Comparison of ENCODE assay signal across 12 mouse cellular contexts in the genomic region with DNA sequence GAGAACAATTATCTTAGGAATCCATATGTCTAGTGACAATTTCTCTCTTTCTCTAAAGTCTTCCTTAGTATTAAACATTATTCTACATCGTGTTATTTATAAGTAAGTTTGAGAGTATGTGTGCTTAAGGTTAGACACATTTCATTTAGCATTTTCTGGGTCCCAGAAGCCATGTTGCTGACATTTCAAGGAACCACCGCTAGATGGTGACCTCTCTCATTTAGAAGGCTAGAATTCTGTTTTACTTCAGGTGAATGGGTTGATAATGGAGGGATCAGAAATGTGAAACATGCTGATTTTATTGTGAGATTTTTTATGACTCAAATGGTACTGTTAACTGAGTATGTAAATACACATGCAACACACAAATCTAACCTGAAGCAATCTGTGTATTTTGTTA.
A peak's percentile ranks its signal among the peaks of the same experiment; 100 is the strongest.
DNase-seq lines count a peak whose midpoint lies in the region; ATAC-seq and TF ChIP-seq lines count a peak whose summit lies in the region.
"Had no signal": no experiment of that assay in that cellular context is flagged by ENCODE, and none has a peak within 500 bp of the region (broad histone marks: within the 10 kb centered on the region; RNA-seq: fewer than 3 reads in every experiment).

No protein-coding gene starts in this region.

- no peak overlapping the region for H3K27ac ChIP-seq in kidney, embryonic 16.5 days (ENCODE audit: low read length)
- H3K27ac ChIP-seq in stomach, postnatal 0 days (replicated peaks), result no peak overlapping the region
- H3K27ac ChIP-seq in forebrain, embryonic 15.5 days (replicated peaks), result no peak overlapping the region
- H3K27ac ChIP-seq: limb, embryonic 10.5 days; midbrain, embryonic 12.5 days had no signal

- peak; percentile 11 for DNase-seq in adrenal gland, postnatal 10 days
- DNase-seq in adrenal gland, postnatal 14 days, result no peak
- peak; percentile 15 for DNase-seq in kidney, adult 9 months
- DNase-seq in thymus, postnatal 0 days (ENCODE audit: low spot score), result peak; percentile 9
- DNase-seq in thymus, postnatal 10 days (ENCODE audit: low spot score in 2 of 2), result no peak
- no peak for DNase-seq in stomach, postnatal 0 days (ENCODE audit: low spot score)
- DNase-seq: heart, postnatal 36 days had no signal

- peak; percentile 71 for TF ChIP-seq CTCF in stomach, postnatal 0 days (IDR thresholded peaks at IDR 0.05; ENCODE audit: low read depth)

- H3K9ac ChIP-seq in kidney, embryonic 16.5 days (replicated peaks; ENCODE audit: low read length), result no peak overlapping the region
- no peak overlapping the region for H3K9ac ChIP-seq in stomach, postnatal 0 days (ENCODE audit: low read length)
- H3K9ac ChIP-seq in forebrain, embryonic 15.5 days (replicated peaks), result no peak overlapping the region
- H3K9ac ChIP-seq: midbrain, embryonic 12.5 days had no signal

- H3K4me3 ChIP-seq in kidney, embryonic 16.5 days (ENCODE audit: low read length), result no peak overlapping the region
- no peak overlapping the region for H3K4me3 ChIP-seq in stomach, postnatal 0 days (ENCODE audit: low read depth, low read length)
- H3K4me3 ChIP-seq in forebrain, embryonic 15.5 days, result no peak overlapping the region
- H3K4me3 ChIP-seq: erythroblast, embryonic 14.5 days; limb, embryonic 10.5 days; midbrain, embryonic 12.5 days had no signal

- H3K27me3 ChIP-seq in kidney, embryonic 16.5 days (ENCODE audit: insufficient read depth, low read length), result no peaks in the 10 kb centered on the region
- H3K27me3 ChIP-seq in stomach, postnatal 0 days (ENCODE audit: control insufficient read depth, insufficient read depth, low read length), result no peaks in the 10 kb centered on the region
- no peaks in the 10 kb centered on the region for H3K27me3 ChIP-seq in forebrain, embryonic 15.5 days
- H3K27me3 ChIP-seq: midbrain, embryonic 12.5 days had no signal

- H3K36me3 ChIP-seq in kidney, embryonic 16.5 days (ENCODE audit: insufficient read depth, low read length), result no peaks in the 10 kb centered on the region
- H3K36me3 ChIP-seq in stomach, postnatal 0 days (ENCODE audit: control insufficient read depth, insufficient read depth, low read length), result no peaks in the 10 kb centered on the region
- no peaks in the 10 kb centered on the region for H3K36me3 ChIP-seq in forebrain, embryonic 15.5 days
- H3K36me3 ChIP-seq: limb, embryonic 10.5 days; midbrain, embryonic 12.5 days had no signal

- ATAC-seq in kidney, embryonic 16.5 days (ENCODE audit: low FRiP score, low TSS enrichment), result no peak
- ATAC-seq in stomach, postnatal 0 days (ENCODE audit: low FRiP score, low TSS enrichment), result no peak
- ATAC-seq in forebrain, embryonic 15.5 days (replicated peaks), result no peak

- WGBS in kidney, embryonic 16.5 days, result 13% methylated on average over 2 of the region's 2 CpGs
- WGBS in stomach, postnatal 0 days, result 9% methylated on average over 2 of the region's 2 CpGs
- 4% methylated on average over 2 of the region's 2 CpGs for WGBS in forebrain, embryonic 15.5 days

- no peaks in the 10 kb centered on the region for H3K4me1 ChIP-seq in kidney, embryonic 16.5 days (ENCODE audit: insufficient read depth, low read length)
- H3K4me1 ChIP-seq in stomach, postnatal 0 days (replicated peaks; ENCODE audit: control insufficient read depth, insufficient read depth), result no peaks in the 10 kb centered on the region
- H3K4me1 ChIP-seq in forebrain, embryonic 15.5 days, result no peaks in the 10 kb centered on the region
- H3K4me1 ChIP-seq: limb, embryonic 10.5 days; midbrain, embryonic 12.5 days had no signal

- no peak for TF ChIP-seq EP300 in stomach, postnatal 0 days (optimal IDR thresholded peaks at IDR 0.05)

- no peaks in the 10 kb centered on the region for H3K9me3 ChIP-seq in kidney, embryonic 16.5 days (ENCODE audit: low read length)
- H3K9me3 ChIP-seq in stomach, postnatal 0 days (ENCODE audit: control insufficient read depth, low read length), result no peaks in the 10 kb centered on the region
- H3K9me3 ChIP-seq in forebrain, embryonic 15.5 days, result no peaks in the 10 kb centered on the region
- H3K9me3 ChIP-seq: limb, embryonic 10.5 days; midbrain, embryonic 12.5 days had no signal

- no peak overlapping the region for H3K4me2 ChIP-seq in kidney, embryonic 16.5 days (replicated peaks; ENCODE audit: low read depth, low read length)
- H3K4me2 ChIP-seq in stomach, postnatal 0 days (replicated peaks; ENCODE audit: low read depth), result no peak overlapping the region
- H3K4me2 ChIP-seq in forebrain, embryonic 15.5 days (replicated peaks), result no peak overlapping the region
- H3K4me2 ChIP-seq: midbrain, embryonic 12.5 days had no signal

Comparison
In these comparisons a context has a peak if more than half of its experiments do, and no peak if none do; other contexts are left out.
1. DNase-seq: peak in adrenal gland, postnatal 10 days (single experiment), kidney, adult 9 months (single experiment) and thymus, postnatal 0 days (single experiment); none in adrenal gland, postnatal 14 days (single experiment), thymus, postnatal 10 days (0 of 2) and stomach, postnatal 0 days (single experiment).